Mouse (Mus musculus): ENCODE measurements around the gene Lsm3. TPM values are rescaled to one million over a fixed set of nuclear protein-coding genes. Genes with fewer than 3 reads are reported as not detected.

Gene Lsm3
- total RNA-seq, 2 experiments from 2014 or later, result 96.0 to 101 TPM

DNA sequence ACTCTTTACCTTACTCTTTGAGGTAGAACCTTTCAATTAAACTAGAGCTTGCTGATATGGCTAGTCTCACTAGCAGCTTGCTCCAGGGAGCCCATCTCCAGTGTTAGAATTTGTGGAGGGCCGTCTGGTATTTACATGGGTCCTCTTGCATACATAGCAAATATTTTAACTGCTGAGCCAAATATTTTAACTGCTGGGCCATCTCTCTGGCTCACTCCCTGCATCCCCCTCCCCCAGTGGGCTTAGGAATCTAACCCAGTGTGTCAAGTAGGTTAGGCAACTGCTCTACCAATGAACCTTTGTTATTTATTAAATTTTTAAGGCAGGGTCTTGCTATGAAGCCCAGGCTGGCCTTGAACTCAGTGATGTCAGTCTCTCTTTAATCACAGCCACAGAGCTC, 42.8 kb downstream of the Lsm3 start:
- DNase-seq, result no peak

- no peak for DNase-seq
Observed at GRCm38 (mm10) chr6:91559371-91559770, 43.6 kb downstream of the Lsm3 start.

DNA sequence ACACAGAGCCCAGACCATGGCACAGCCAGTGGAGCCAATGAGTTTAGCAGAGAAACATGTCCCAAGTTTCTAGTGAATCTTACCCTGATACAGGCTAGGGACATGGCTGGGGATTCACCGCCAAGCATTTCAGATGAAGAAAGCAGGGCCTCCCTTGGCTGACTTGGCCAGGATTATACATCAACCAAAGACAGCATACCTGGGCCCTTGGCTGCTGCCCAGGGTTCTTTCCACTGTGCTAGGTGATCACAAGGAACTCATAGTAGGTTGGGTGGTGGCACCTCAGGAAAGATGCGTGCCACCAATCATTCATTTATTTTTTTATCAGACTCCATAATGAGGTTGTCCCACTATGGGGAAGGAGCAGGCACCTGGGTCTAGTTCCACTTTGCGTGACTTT, 44.5 kb downstream of the Lsm3 start:
- DNase-seq, result no peak

DNA sequence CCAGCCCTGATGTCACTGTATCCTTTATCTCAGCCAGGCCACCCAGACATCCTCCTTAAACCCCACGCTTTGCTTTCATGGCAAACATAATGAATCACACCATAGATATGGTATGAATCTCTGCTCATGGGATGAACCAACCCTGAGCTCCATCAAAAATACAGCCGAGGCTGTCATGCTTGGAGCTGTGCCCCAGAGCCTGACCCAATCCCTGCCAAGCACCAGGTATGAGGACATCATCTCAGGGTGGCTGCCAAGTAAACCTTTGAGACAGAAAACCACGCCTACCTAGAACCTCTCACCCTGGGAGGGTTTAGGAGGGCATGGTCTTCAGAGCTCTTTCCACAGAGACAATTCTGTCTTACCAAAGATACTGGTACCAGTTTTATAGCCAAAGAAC, 47.3 kb downstream of the Lsm3 start:
- no peak for DNase-seq

- DNase-seq, result no peak
Observed at GRCm38 (mm10) chr6:91566407-91566806, 50.7 kb downstream of the Lsm3 start.

Other genes with a start within 250 kb of the Lsm3 start
- under 1 TPM; 0.07 to 0.11 TPM for gene Wnt7a, start 104.6 kb upstream of the Lsm3 start, total RNA-seq (2021)
- gene Chchd4, start 42.4 kb upstream of the Lsm3 start, total RNA-seq (2021), result 10 to 100 TPM; 19.3 to 19.8 TPM
- 10 to 100 TPM; 21.3 to 24.4 TPM for gene Tmem43, start 42.2 kb upstream of the Lsm3 start, total RNA-seq (2021)
- gene Xpc, start within 50 bp of the Lsm3 start, total RNA-seq (2021), result 10 to 100 TPM in 1 of 2 experiments, 1 to 10 TPM in 1; 9.2 to 10.4 TPM
- gene Slc6a6, start 168.1 kb downstream of the Lsm3 start, total RNA-seq (2021), result 100 to 1,000 TPM; 142 to 158 TPM

All from heart, postnatal 4 days (tissue).